Mouse (Mus musculus): ENCODE results near the gene Zic1. TPM values are rescaled to one million over a fixed set of nuclear protein-coding genes. Genes with fewer than 3 reads are reported as not detected.

Gene Zic1
- polyA plus RNA-seq, 1 experiment from 2014 or later: 0.61 TPM

DNA sequence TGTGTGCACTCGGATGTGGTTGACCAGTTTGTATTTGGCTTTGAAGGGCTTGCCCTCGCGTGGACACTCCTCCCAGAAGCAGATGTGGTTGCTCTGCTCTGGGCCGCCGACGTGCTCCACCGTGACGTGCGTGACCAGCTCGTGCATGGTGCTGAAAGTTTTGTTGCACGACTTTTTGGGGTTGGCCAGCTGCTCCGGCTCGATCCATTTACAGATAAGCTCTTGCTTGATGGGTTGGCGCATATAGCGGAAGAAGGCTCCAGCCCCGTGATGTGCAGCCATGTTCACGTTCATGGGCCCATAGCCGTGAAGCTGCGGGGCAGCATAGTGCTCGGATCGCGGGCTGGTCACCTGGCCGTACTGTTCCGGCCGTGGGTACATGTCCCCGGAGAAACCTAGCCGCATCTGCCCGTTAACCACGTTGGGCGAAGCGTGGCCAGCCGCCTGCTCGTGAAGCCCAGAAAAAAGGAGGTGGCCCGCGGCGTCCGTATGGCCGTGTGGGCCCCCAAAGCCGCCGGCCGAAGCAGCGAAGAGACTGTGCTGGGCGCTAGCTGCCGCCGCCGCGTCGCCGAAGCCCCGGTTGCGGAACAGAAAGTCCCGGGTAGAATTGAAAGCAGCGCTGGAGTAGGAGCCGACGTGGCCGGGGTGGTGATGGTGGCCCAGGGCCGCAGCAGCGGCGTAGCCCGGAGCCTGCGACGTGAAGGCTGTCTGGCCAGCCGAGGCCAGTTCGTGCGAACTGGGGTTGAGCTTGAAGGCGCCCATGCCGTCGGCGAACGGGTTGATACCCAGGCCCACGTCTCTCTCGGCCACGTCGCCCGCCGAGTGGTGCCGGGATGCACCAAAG, 1.3 kb downstream of the Zic1 start:
- Histone ChIP-seq H3K9ac (no peak overlapping the region), H3K36me3 (no peaks in the 10 kb centered on the region), H3K4me1 (peaks cover 26% of the 10 kb centered on the region), H3K4me2 (replicated peaks) (peak overlapping the region; percentile 46), H3K4me3 (replicated peaks) (peak overlapping the region; percentile 39), H3K27me3 (peaks cover 86% of the 10 kb centered on the region), H3K9me3 (replicated peaks) (no peaks in the 10 kb centered on the region), H3K27ac (replicated peaks) (no peak overlapping the region)
- 1% methylated on average over 77 of the region's 77 CpGs for WGBS
- no peak for ATAC-seq (ENCODE audit: insufficient number of reproducible peaks, low FRiP score, low TSS enrichment, low read depth)

DNA sequence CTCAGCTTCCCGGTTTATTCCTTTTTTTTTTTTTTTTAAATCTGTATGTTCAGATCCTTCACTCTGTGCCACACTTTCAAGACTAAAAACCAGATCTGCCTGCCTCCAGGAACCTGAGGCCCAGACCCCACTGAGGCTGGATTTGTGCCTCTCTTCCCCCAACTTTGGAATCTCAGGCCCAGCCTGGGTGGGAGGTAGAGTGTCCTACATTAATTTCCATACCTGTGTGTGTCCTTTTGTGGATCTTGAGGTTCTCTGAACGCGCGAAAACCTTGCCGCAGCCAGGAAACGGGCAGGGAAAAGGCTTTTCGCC, 1.8 kb downstream of the Zic1 start:
- Histone ChIP-seq H3K9me3 (replicated peaks) (no peaks in the 10 kb centered on the region), H3K4me2 (replicated peaks) (no peak overlapping the region), H3K27me3 (peaks cover 86% of the 10 kb centered on the region), H3K27ac (replicated peaks) (no peak overlapping the region), H3K36me3 (no peaks in the 10 kb centered on the region), H3K4me3 (replicated peaks) (peak overlapping the region; percentile 39), H3K4me1 (peaks cover 26% of the 10 kb centered on the region), H3K9ac (no peak overlapping the region)
- ATAC-seq (ENCODE audit: insufficient number of reproducible peaks, low FRiP score, low TSS enrichment, low read depth): no peak
- WGBS: 1% methylated on average over 7 of the region's 7 CpGs

DNA sequence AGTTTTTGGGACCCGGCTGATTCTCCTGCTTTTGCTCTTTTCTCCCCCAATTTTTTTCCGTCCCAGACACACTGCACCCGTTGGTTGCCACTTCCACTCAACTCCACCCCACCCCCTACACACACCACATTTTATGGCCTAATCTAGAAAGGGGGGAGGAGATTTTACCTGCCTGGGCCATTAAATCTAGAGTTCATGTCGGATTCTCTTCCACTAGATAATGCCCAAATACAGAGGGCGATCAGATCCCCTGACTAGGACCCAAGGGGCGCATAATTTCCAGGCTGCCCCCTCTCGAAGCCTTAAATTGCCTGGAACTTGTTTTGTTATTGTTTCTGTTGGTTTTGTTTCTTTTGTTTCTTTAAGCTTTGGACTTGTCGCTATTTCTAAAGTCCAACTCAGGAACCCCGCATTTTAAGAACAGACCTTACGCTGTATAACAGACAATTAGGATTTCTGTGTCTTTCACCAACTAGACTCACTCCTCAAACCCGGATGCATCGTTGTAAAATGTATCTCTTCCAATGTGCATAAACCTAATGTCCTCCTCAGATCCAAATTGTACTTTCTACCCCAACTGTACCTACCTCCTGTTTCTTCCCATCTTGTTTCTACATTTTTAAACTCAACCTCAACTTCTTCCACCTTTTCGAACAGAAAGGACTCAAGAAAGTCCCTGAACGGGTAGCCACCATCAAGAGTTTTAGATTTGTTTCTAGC, 2.4 kb downstream of the Zic1 start:
- no peaks in the 10 kb centered on the region for H3K9me3 ChIP-seq (replicated peaks)
- no peaks in the 10 kb centered on the region for H3K36me3 ChIP-seq
- H3K4me3 ChIP-seq (replicated peaks): peak overlapping the region; percentile 39
- no peak overlapping the region for H3K4me2 ChIP-seq (replicated peaks)
- no peak for ATAC-seq (ENCODE audit: insufficient number of reproducible peaks, low FRiP score, low TSS enrichment, low read depth)
- no peak overlapping the region for H3K9ac ChIP-seq
- no peak overlapping the region for H3K27ac ChIP-seq (replicated peaks)
- 4% methylated on average over 14 of the region's 14 CpGs for WGBS
- peaks cover 26% of the 10 kb centered on the region for H3K4me1 ChIP-seq
- H3K27me3 ChIP-seq: peaks cover 81% of the 10 kb centered on the region

DNA sequence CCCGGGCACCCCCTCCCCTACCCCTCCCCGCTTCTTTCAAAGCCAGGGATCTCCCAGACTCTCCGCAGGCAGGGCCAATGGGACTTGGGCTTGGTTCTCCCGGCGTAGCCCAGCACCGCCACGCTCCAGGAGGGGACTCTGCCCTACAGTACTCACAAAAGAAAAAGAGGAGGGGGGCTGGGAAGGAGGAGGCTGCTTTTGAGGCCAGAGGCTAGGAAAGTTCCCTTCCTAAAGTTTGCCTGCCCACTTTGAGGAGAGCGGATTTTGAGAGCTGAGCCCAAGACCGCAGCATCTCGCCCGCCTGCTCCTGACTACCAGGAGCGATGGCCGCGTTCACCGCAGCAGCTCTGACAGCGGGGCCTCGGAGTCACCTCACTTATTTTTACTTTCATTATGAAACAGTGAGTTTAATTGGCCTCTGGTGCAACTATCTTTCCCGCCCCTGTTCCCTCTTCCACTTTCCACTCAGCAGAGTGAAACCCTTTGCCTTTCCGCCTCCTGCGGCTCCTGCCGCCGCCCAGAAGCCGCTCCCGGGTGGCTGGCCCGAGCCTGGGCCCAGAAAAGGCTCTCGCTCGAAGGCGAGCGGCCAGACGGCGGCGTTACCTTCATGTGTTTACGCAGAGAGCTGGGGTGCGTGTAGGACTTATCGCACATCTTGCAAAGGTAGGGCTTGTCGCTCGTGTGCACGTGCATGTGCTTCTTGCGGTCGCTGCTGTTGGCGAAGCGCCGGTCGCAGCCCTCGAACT, 3.6 kb downstream of the Zic1 start, which contains the start of gene Zic4:
Gene Zic4, plus strand, starts transcription at position 558 of the 746 bp plus-strand sequence.
- Histone ChIP-seq H3K9ac (no peak within 1 kb of the TSS), H3K4me3 (replicated peaks) (peak within 1 kb of the TSS; percentile 38), H3K27ac (replicated peaks) (no peak within 1 kb of the TSS), H3K27me3 (peaks cover 82% of the 10 kb centered on the region), H3K36me3 (no peaks in the 10 kb centered on the region), H3K4me1 (peaks cover 26% of the 10 kb centered on the region), H3K9me3 (replicated peaks) (no peaks in the 10 kb centered on the region), H3K4me2 (replicated peaks) (peak within 1 kb of the TSS; percentile 44)
- peak; percentile 55; the same call in 1 of the 2 replicates for ATAC-seq (ENCODE audit: insufficient number of reproducible peaks, low FRiP score, low TSS enrichment, low read depth)
- 2% methylated on average over 45 of the region's 45 CpGs for WGBS

DNA sequence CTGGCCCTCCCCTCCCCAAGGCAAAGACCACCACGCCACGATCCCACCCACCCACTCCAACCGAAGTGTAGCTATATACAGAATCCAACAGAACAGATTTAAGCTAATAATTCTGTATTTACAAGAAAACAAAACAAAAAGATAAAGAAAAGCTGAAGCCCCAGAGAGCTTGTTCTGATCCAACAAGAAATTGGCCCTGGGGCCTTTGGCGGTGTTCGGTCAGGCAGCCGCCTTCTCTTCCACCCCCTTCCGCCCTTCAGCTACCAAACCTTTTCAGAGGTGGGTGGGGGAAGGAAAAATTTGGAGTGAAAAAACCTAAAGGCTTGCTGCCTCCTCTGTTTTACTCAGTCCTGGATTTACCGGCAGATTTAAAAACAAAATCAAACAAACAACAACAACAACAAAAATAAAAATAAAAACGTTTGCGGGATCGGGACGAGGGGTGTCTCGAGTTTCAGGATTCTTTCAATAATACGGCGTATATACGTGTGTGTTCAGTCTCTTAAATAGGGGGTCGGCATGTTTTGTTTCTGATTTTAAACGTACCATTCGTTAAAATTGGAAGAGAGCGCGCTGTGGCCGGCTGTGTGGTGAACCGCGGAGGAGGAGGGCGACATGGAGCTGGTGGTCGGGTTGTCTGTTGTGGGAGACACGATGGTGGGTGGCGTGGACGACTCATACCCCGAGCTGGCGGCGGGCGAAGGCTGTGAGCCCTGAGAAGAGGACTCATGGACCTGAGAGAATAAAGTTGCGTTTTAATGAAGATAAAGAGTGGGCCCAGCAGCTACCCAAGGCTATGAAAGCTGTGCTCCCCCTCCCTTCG, 4.4 kb downstream of the Zic1 start:
- Histone ChIP-seq H3K4me1 (peaks cover 26% of the 10 kb centered on the region), H3K27ac (replicated peaks) (no peak overlapping the region), H3K27me3 (peaks cover 82% of the 10 kb centered on the region), H3K4me2 (replicated peaks) (peak overlapping the region; percentile 44), H3K4me3 (replicated peaks) (peak overlapping the region; percentile 38), H3K36me3 (no peaks in the 10 kb centered on the region), H3K9ac (no peak overlapping the region), H3K9me3 (replicated peaks) (no peaks in the 10 kb centered on the region)
- 1% methylated on average over 35 of the region's 35 CpGs for WGBS
- ATAC-seq (ENCODE audit: insufficient number of reproducible peaks, low FRiP score, low TSS enrichment, low read depth): no peak

DNA sequence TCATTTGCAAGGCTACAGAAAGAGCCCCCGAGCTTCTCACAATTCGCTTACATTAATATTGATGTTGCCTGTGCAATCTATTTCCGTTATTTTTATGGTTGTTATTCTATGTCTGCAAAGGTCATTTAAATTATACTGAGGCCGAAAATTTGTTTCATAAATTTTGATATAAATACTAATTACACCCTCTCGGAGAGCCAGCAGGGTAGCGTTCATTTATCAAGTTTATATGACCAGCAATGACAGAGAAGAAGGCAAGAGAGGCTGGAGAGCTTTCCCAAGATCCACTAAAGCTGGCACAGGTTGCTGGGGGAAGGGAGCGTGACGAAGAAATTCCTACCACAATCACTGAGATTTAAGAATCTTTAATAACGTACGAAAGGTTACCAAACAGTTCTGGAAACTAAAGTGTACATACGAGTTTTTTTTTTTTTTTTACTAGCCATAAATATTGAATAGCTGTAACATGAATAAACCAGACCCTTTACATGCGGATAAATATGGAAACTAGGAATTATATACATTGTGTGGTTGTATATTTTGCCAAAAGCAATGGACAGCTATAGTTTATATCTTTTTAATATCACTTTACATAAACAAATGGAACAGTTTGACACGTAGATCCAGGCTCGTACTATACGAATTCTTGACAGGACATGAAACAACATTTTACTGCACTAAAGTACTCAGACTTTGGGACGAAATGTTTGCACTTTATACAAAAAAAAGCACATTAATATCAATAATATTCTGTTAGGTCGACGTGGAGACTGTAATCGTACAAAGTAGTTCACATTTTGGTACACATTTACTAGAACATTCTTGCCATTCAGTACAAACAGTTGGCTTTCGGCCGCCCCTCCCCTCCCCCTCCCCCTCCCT, 5.2 kb downstream of the Zic1 start:
- Histone ChIP-seq H3K27me3 (peaks cover 85% of the 10 kb centered on the region), H3K9ac (no peak overlapping the region), H3K36me3 (no peaks in the 10 kb centered on the region), H3K27ac (replicated peaks) (no peak overlapping the region), H3K4me1 (peaks cover 27% of the 10 kb centered on the region), H3K4me3 (replicated peaks) (no peak overlapping the region), H3K9me3 (replicated peaks) (no peaks in the 10 kb centered on the region), H3K4me2 (replicated peaks) (no peak overlapping the region)
- no peak for ATAC-seq (ENCODE audit: insufficient number of reproducible peaks, low FRiP score, low TSS enrichment, low read depth)
- WGBS: 5% methylated on average over 21 of the region's 21 CpGs

DNA sequence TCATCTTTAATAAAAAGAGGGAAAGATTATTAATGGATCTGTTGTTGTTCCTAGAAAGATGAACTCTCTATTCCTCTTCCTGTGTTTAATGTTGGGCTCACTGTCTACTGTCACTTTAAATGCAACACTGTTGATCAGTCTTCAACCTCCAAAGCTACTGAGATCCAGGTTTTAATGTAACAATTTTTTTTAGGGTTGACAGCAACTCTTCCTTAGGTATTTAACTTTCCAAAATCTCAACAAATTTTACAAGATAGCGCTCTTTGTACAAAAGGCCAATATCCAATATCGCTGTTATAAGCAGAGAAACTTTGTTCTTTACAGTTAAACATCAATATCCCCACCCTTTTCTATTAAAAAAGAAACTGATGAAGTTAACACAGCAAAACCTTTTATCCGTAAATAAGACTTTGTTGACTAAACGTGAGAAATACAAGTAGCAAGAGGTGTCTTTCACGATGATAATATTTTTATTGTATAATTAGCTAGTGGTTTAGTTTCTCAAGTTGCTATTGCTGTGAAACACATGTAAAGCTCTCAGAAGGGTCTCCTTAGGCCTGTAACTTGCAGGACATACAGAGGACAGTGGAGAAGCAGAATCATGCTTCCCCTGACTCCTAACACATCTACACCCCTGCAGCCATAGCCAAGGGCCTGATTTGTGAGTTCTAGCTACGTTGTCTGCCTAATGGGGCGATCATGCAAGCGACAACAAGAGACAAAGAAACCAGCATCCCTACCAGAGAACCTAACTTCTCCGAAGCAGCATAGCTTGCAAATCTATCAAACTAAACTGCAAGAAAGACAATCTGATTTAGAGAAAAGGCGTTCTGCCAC, 6.5 kb downstream of the Zic1 start:
- Histone ChIP-seq H3K27me3 (peaks cover 86% of the 10 kb centered on the region), H3K4me3 (replicated peaks) (no peak overlapping the region), H3K36me3 (no peaks in the 10 kb centered on the region), H3K9ac (no peak overlapping the region), H3K27ac (replicated peaks) (no peak overlapping the region), H3K9me3 (replicated peaks) (no peaks in the 10 kb centered on the region), H3K4me2 (replicated peaks) (no peak overlapping the region), H3K4me1 (peaks cover 18% of the 10 kb centered on the region)
- ATAC-seq (ENCODE audit: insufficient number of reproducible peaks, low FRiP score, low TSS enrichment, low read depth): no peak
- WGBS: 8% methylated on average over 10 of the region's 10 CpGs

DNA sequence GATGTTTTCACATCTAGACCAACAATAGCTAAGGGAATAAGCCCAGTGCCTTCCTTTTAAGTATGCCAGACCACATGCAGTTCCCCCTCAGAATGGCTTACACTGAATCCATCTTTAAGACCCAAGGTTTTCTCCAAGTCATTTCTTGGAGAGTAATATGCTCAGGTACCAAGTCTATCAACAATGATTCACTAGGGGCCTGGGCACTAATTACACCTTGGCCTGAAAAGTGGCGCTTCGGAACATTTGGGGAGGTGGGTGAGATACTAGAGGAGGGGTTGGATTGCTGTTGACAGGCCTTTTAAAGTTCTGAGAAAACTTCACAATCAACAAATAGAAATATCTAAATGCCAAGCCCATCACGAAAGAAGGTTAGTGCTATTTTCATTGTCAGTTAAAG, 8.3 kb downstream of the Zic1 start:
- Histone ChIP-seq H3K27ac (replicated peaks) (no peak overlapping the region), H3K36me3 (no peaks in the 10 kb centered on the region), H3K9me3 (replicated peaks) (no peaks in the 10 kb centered on the region), H3K27me3 (peaks cover 89% of the 10 kb centered on the region), H3K4me3 (replicated peaks) (no peak overlapping the region), H3K4me2 (replicated peaks) (no peak overlapping the region), H3K4me1 (peaks cover 17% of the 10 kb centered on the region), H3K9ac (no peak overlapping the region)
- WGBS: 11% methylated on average over 3 of the region's 3 CpGs
- ATAC-seq (ENCODE audit: insufficient number of reproducible peaks, low FRiP score, low TSS enrichment, low read depth): no peak

DNA sequence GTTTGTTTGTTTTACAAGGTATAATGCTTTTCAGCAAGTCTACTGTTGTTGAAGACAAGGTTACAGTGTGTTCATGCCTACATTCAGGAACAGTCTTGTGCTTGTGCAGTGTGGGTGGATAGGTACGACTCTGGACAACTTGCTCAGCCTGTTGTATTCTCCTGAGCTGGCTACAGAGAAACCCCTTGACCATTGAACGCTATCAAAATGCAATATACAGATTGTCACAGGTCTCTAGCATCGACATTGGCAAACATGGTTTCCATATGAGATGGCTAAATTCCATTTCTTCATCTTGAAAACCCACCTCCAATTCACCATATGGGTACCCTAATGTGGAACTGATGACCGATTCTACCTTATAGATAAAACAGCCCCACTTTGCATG, 9.3 kb downstream of the Zic1 start:
- H3K4me2 ChIP-seq (replicated peaks): no peak overlapping the region
- H3K9ac ChIP-seq: no peak overlapping the region
- 14% methylated on average over 4 of the region's 4 CpGs for WGBS
- no peak overlapping the region for H3K27ac ChIP-seq (replicated peaks)
- H3K9me3 ChIP-seq (replicated peaks): no peaks in the 10 kb centered on the region
- H3K36me3 ChIP-seq: no peaks in the 10 kb centered on the region
- H3K4me1 ChIP-seq: peaks cover 8% of the 10 kb centered on the region
- H3K27me3 ChIP-seq: peaks cover 88% of the 10 kb centered on the region
- no peak for ATAC-seq (ENCODE audit: insufficient number of reproducible peaks, low FRiP score, low TSS enrichment, low read depth)
- no peak overlapping the region for H3K4me3 ChIP-seq (replicated peaks)
